Mouse (Mus musculus): ENCODE results near the gene Sap30bp. TPM values are rescaled to one million over a fixed set of nuclear protein-coding genes. Genes with fewer than 3 reads are reported as not detected.

Gene Sap30bp
- total RNA-seq, 2 experiments from 2014 or later = 20.8 to 251 TPM

- no peak for ATAC-seq (replicated peaks; ENCODE audit: low FRiP score, low TSS enrichment, poor library complexity, severe bottlenecking)
These were observed 13.2 kb downstream of the Sap30bp start for GRCm38 (mm10) chr11:115946221-115946828.

- ATAC-seq (replicated peaks; ENCODE audit: low FRiP score, low TSS enrichment, poor library complexity, severe bottlenecking) = no peak
These were observed 15.2 kb downstream of the Sap30bp start for GRCm38 (mm10) chr11:115948316-115948715.

GRCm38 (mm10) chr11:115950719-115951118, 17.6 kb downstream of the Sap30bp start:
- no peak for ATAC-seq (replicated peaks; ENCODE audit: low FRiP score, low TSS enrichment, poor library complexity, severe bottlenecking)

- no peak for ATAC-seq (replicated peaks; ENCODE audit: low FRiP score, low TSS enrichment, poor library complexity, severe bottlenecking)
These were observed 21.6 kb downstream of the Sap30bp start for GRCm38 (mm10) chr11:115954712-115955111.

GRCm38 (mm10) chr11:115955195-115955858, 22.2 kb downstream of the Sap30bp start:
- ATAC-seq (replicated peaks; ENCODE audit: low FRiP score, low TSS enrichment, poor library complexity, severe bottlenecking) = 0 out of 2 replicates have a peak, but pooled peaks have one; percentile 13

GRCm38 (mm10) chr11:115956453-115956852, 23.4 kb downstream of the Sap30bp start:
- ATAC-seq (replicated peaks; ENCODE audit: low FRiP score, low TSS enrichment, poor library complexity, severe bottlenecking) = no peak

DNA sequence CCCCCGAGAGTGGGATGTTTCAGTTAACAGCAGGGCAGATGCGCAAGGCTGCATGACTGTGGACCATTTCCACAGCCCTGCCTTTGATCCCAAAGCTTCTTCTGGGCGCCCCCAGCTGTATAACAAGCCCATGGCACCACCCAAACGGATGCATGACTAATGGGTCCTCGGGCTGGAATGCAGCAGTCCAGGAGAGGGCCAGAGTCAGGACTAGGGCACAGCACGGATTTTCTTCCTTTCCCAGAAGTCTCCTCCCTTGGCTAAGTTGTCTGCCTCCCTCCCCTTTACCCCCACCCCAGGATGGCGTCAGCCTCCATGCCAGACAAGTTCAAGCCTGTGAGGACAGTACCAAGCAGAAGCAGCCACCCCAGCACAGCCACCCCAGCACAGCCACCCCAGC, 24.9 kb downstream of the Sap30bp start:
- no peak for ATAC-seq (replicated peaks; ENCODE audit: low FRiP score, low TSS enrichment, poor library complexity, severe bottlenecking)

GRCm38 (mm10) chr11:115959018-115959417, 25.9 kb downstream of the Sap30bp start:
- no peak for ATAC-seq (replicated peaks; ENCODE audit: low FRiP score, low TSS enrichment, poor library complexity, severe bottlenecking)

- ATAC-seq (replicated peaks; ENCODE audit: low FRiP score, low TSS enrichment, poor library complexity, severe bottlenecking) = no peak
These were observed 29.8 kb downstream of the Sap30bp start for GRCm38 (mm10) chr11:115962651-115963412.

GRCm38 (mm10) chr11:115964977-115965604, 32.0 kb downstream of the Sap30bp start:
- peak; percentile 74 for ATAC-seq (replicated peaks; ENCODE audit: low FRiP score, low TSS enrichment, poor library complexity, severe bottlenecking)

- ATAC-seq (replicated peaks; ENCODE audit: low FRiP score, low TSS enrichment, poor library complexity, severe bottlenecking) = no peak
These were observed 35.8 kb downstream of the Sap30bp start for GRCm38 (mm10) chr11:115968731-115969405.

GRCm38 (mm10) chr11:115970006-115970673, 37.1 kb downstream of the Sap30bp start:
- ATAC-seq (replicated peaks; ENCODE audit: low FRiP score, low TSS enrichment, poor library complexity, severe bottlenecking) = no peak

- ATAC-seq (replicated peaks; ENCODE audit: low FRiP score, low TSS enrichment, poor library complexity, severe bottlenecking) = no peak
These were observed 37.9 kb downstream of the Sap30bp start for GRCm38 (mm10) chr11:115971016-115971415.

DNA sequence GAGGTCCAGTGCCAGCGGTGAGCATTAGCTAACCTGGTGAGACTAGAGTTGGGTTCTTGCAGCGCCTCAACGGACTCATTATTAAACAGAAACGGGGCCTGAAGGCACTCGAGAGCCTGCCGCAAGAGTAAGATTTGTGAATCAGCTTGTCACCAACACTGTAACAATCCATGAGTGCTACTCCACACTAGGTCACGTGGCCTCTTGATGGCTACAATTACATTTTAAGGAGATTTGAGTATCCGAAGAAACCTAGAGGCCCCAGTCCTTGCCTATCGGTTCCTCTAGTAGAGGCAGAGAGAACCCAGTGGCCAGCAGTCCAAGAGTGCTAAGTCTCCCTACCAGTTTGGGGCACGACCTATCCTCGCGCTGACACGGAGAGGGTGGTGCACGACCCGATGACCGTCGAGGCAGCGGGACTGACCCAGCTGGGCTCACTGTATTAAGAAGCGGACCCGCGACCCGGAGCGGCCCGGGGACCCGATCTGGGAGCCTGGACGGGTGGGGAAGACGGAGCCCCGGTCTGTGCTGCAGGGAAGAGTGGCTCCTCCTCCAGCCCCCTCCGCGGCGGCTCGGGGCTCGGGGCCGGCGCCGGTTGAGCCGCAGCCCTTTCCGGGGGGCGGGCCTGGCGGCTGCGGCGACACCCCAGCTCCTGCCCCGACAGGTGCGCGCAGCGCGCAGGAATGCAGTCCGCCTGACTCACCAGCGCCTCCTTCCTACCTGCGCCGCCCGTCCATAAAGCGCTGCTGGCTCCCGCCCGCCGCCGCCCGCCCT, 41.4 kb downstream of the Sap30bp start, which contains the start of gene Itgb4:
Itgb4 (plus strand) TSS at position 401 of the 774 bp plus-strand sequence.
- ATAC-seq (replicated peaks; ENCODE audit: low FRiP score, low TSS enrichment, poor library complexity, severe bottlenecking) = peak; percentile 15; the same call in 1 of the 2 replicates

DNA sequence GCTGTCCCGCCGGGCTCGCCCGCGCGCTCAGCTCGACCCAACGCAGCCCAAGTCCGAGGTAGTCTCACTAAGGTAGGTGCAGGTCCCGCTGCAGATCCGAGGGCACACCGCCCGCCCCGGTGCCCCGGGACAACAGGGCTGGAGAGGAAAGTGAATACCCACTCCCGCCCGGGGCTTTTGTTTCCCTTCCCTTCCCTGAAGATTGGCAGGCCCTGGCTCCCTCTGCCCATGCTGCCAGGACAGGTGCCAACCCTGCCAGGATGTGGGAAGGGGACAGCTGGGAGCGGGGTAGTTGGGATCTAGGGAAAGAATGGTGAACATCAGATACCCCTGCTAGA, 42.0 kb downstream of the Sap30bp start:
- no peak for ATAC-seq (replicated peaks; ENCODE audit: low FRiP score, low TSS enrichment, poor library complexity, severe bottlenecking)

DNA sequence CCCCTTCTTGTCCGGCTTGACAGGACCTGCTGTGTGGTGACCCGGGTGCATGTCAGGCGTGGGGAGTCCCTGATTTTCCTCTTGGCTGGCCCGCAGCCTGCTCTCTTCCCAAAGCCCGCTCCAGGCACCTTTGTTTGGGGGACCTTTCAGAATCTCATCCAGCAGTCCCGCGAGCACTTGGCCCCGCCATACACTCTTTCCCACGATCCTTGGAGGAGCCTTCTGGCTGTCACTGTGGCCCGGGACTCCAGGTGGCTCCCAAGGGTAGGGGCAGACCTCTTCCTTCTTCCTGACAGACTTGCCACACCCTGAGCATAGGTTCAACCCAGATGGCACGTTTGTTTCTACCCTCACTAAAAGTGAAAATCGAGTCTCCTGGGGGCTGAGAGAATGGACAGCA, 42.5 kb downstream of the Sap30bp start:
- ATAC-seq (replicated peaks; ENCODE audit: low FRiP score, low TSS enrichment, poor library complexity, severe bottlenecking) = no peak

- ATAC-seq (replicated peaks; ENCODE audit: low FRiP score, low TSS enrichment, poor library complexity, severe bottlenecking) = no peak
These were observed 49.4 kb downstream of the Sap30bp start for GRCm38 (mm10) chr11:115982472-115982871.

DNA sequence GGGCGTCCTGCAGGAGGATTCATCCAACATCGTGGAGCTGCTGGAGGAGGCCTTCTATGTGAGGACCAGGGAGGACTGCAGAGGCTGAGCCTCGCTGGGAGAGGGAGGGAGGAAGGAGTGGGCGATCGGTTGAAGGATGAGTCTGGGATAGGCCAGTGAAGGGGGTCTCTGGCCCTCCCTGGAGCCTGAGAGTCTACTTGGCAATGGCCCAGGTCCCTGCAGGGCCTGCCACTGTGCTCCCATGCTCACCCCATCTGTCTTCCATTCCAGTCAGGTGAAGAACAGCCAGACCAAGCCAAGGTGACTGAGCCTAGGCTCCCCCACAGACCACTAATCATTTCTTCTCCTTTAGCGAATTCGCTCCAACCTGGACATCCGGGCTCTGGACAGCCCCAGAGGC, 50.2 kb downstream of the Sap30bp start:
- no peak for ATAC-seq (replicated peaks; ENCODE audit: low FRiP score, low TSS enrichment, poor library complexity, severe bottlenecking)
